ENCODE assay signal across 8 mouse cellular contexts in the genomic region with DNA sequence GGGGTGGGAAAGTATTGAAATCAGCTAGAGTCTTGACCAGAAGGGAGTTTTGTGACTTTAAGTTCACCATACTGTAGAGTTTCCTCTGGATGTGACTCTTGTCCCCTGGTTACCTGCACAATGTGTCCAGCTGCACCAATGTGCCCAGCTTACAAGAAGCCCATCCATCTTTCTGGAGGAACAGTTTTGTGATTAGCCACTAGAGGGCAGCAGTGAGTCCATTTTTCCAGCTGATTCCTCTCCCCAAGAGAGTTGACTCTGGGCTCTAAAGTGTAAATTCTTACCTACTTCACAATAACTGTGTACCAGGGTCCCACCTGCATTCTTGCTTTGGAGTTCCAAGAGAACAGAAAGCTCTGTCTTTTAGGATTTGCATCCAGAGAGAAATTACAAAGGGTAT.
DNase-seq lines count a peak whose midpoint lies in the region; TF ChIP-seq lines count a peak whose summit lies in the region.

No protein-coding gene starts in this region.

- no peak overlapping the region for H3K4me3 ChIP-seq in embryonic facial prominence, embryonic 10.5 days
- no peak overlapping the region for H3K4me3 ChIP-seq in layer of hippocampus, adult 2 months

- peak; percentile 41 for DNase-seq in gastrocnemius, adult 18-20 months (ENCODE audit: low spot score)
- DNase-seq in gastrocnemius, postnatal 25 days = no peak
- peak; percentile 36 for DNase-seq in 416B (ENCODE audit: low read depth)
- peak; percentile 42 to 65 for DNase-seq in adrenal gland, postnatal 36 days
- peak; percentile 69 for DNase-seq in embryonic facial prominence, embryonic 10.5 days (ENCODE audit: low spot score)
- DNase-seq in layer of hippocampus, adult 2 months (ENCODE audit: low spot score in 2 of 2) = peak; percentile 60 to 80
- peak; percentile 66 for DNase-seq in lung, postnatal 10 days
- DNase-seq in testis, postnatal 10 days (ENCODE audit: low spot score) = peak; percentile 72

- peak; percentile 94 for TF ChIP-seq CTCF in layer of hippocampus, adult 2 months (conservative IDR thresholded peaks at IDR 0.05)

- H3K4me1 ChIP-seq in embryonic facial prominence, embryonic 10.5 days = peaks cover 31% of the 10 kb centered on the region

- no peaks in the 10 kb centered on the region for H3K36me3 ChIP-seq in embryonic facial prominence, embryonic 10.5 days (replicated peaks)

- no peaks in the 10 kb centered on the region for H3K27me3 ChIP-seq in embryonic facial prominence, embryonic 10.5 days (replicated peaks; ENCODE audit: low read depth, poor library complexity, severe bottlenecking)

- H3K9me3 ChIP-seq in embryonic facial prominence, embryonic 10.5 days = no peaks in the 10 kb centered on the region

- no peak overlapping the region for H3K27ac ChIP-seq in embryonic facial prominence, embryonic 10.5 days (replicated peaks)
- no peak overlapping the region for H3K27ac ChIP-seq in layer of hippocampus, adult 2 months
